Comparison of ENCODE assay signal across 9 mouse cellular contexts in genomic region chr7:63912234-63912810, GRCm38 (mm10). TPM values are rescaled to one million over a fixed set of nuclear protein-coding genes. Genes with fewer than 3 reads are reported as not detected.
DNase-seq lines count a peak whose midpoint lies in the region; ATAC-seq and TF ChIP-seq lines count a peak whose summit lies in the region.
"Had no signal": no experiment of that assay in that cellular context is flagged by ENCODE, and none has a peak within 500 bp of the region (broad histone marks: within the 10 kb centered on the region; RNA-seq: fewer than 3 reads in every experiment).

No protein-coding gene starts in this region.

- H3K9me3 ChIP-seq in embryonic facial prominence, embryonic 14.5 days (ENCODE audit: control insufficient read depth, low read length), result no peaks in the 10 kb centered on the region
- no peaks in the 10 kb centered on the region for H3K9me3 ChIP-seq in liver, embryonic 14.5 days (ENCODE audit: control insufficient read depth, low read length)

- H3K4me1 ChIP-seq in embryonic facial prominence, embryonic 14.5 days (ENCODE audit: control insufficient read depth, insufficient read depth, low read length), result peaks cover 22% of the 10 kb centered on the region
- peaks cover 8 to 46% of the 10 kb centered on the region in 2 experiments for H3K4me1 ChIP-seq in liver, embryonic 14.5 days (replicated peaks; ENCODE audit: control insufficient read depth in 2 of 2, insufficient read depth in 2 of 2, low read length in 1 of 2)

- H3K27ac ChIP-seq in embryonic facial prominence, embryonic 14.5 days (replicated peaks; ENCODE audit: low read depth, low read length), result peak overlapping the region; percentile 29; the same call in 1 of the 2 replicates
- H3K27ac ChIP-seq in liver, embryonic 14.5 days, result no peak overlapping the region; the same call in 1 of the 2 replicates

- peaks cover 93% of the 10 kb centered on the region for H3K79me2 ChIP-seq in myocyte (ENCODE audit: control insufficient read depth, insufficient read depth)

- no peaks in the 10 kb centered on the region for H3K27me3 ChIP-seq in embryonic facial prominence, embryonic 14.5 days (replicated peaks; ENCODE audit: control insufficient read depth, insufficient read depth, low read length)
- no peaks in the 10 kb centered on the region for H3K27me3 ChIP-seq in liver, embryonic 14.5 days (ENCODE audit: control insufficient read depth, insufficient read depth, low read length)
- no peaks in the 10 kb centered on the region for H3K27me3 ChIP-seq in myocyte (ENCODE audit: control insufficient read depth, insufficient read depth, insufficient read length)

- no peak for TF ChIP-seq CTCF in liver, embryonic 14.5 days (IDR thresholded peaks at IDR 0.05; ENCODE audit: low read depth)

- no peak for TF ChIP-seq EP300 in liver, embryonic 14.5 days (IDR thresholded peaks at IDR 0.05; ENCODE audit: low read depth)

- no peak overlapping the region for H3K4me3 ChIP-seq in embryonic facial prominence, embryonic 14.5 days (ENCODE audit: low read depth, low read length)
- no peak overlapping the region for H3K4me3 ChIP-seq in liver, embryonic 14.5 days (ENCODE audit: insufficient read depth in 1 of 2, low read depth in 2 of 2, low read length in 2 of 2)
- no peak overlapping the region for H3K4me3 ChIP-seq in myocyte

- intact Hi-C loops in heart, postnatal 10 days (cut with DNase I), result loop anchor here (1.0 kb wide), 1 partner anchor 17 kb away; no protein-coding TSS in a partner anchor

- WGBS in embryonic facial prominence, embryonic 14.5 days, result 40% methylated on average over 7 of the region's 7 CpGs
- 39% methylated on average over 7 of the region's 7 CpGs for WGBS in liver, embryonic 14.5 days (ENCODE audit: insufficient replicate concordance)

- TF ChIP-seq POLR2A in myocyte (IDR thresholded peaks at IDR 0.05; ENCODE audit: insufficient read length, low read depth), result no peak

- H3K9ac ChIP-seq in embryonic facial prominence, embryonic 14.5 days (ENCODE audit: low read depth, low read length), result no peak overlapping the region; the same call in 1 of the 2 replicates
- H3K9ac ChIP-seq in liver, embryonic 14.5 days (replicated peaks), result no peak overlapping the region

- H3K36me3 ChIP-seq in embryonic facial prominence, embryonic 14.5 days (ENCODE audit: control insufficient read depth, insufficient read depth, low read length), result no peaks in the 10 kb centered on the region
- no peaks in the 10 kb centered on the region for H3K36me3 ChIP-seq in liver, embryonic 14.5 days (replicated peaks; ENCODE audit: control insufficient read depth, insufficient read depth, low read depth)
- peaks cover 7% of the 10 kb centered on the region for H3K36me3 ChIP-seq in myocyte (ENCODE audit: control insufficient read depth, insufficient read depth)

- H3K4me2 ChIP-seq in embryonic facial prominence, embryonic 14.5 days (ENCODE audit: low read depth, low read length), result no peak overlapping the region
- 0 out of 2 replicates have a peak overlapping the region, but pooled peaks have one; percentile 1 for H3K4me2 ChIP-seq in liver, embryonic 14.5 days (ENCODE audit: low read depth)
- H3K4me2 ChIP-seq in myocyte (ENCODE audit: low read depth), result peak overlapping the region; percentile 57

- H3ac ChIP-seq in myocyte (ENCODE audit: control insufficient read depth, insufficient read length), result no peak overlapping the region

- peak; percentile 76 for DNase-seq in kidney, adult 18-20 months
- DNase-seq in kidney, postnatal 14 days, result no peak
- peak; percentile 45 for DNase-seq in embryonic facial prominence, embryonic 14.5 days (ENCODE audit: low spot score)
- peak; percentile 78 for DNase-seq in heart, postnatal 10 days
- DNase-seq in liver, embryonic 14.5 days (ENCODE audit: low read depth in 3 of 3, low spot score in 3 of 3), result no peak
- DNase-seq in right cerebral cortex, postnatal 25 days, result no peak
- no peak for DNase-seq in urinary bladder, adult 18-20 months (ENCODE audit: low spot score in 2 of 2)

- ATAC-seq in embryonic facial prominence, embryonic 14.5 days (ENCODE audit: low read depth), result peak; percentile 35
- no peak for ATAC-seq in liver, embryonic 14.5 days (ENCODE audit: insufficient read depth)

TF ChIP-seq in myocyte, 11 proteins besides CTCF, POLR2A, EP300 and RAD21:
- TF ChIP-seq POLR2AphosphoS2 (IDR thresholded peaks at IDR 0.05; ENCODE audit: insufficient read length, low read depth) (no peak), E2F4 (IDR thresholded peaks at IDR 0.05; ENCODE audit: insufficient read depth) (no peak), SRF (IDR thresholded peaks at IDR 0.05; ENCODE audit: control insufficient read depth, insufficient read length, low read depth) (no peak), TCF12 (IDR thresholded peaks at IDR 0.05; ENCODE audit: insufficient read depth, poor library complexity, severe bottlenecking) (no peak), MYOG (IDR thresholded peaks at IDR 0.05; ENCODE audit: control insufficient read depth in 1 of 3, insufficient read depth in 1 of 3, insufficient read length in 2 of 3, low read depth in 2 of 3) (peak in 1 of 3 experiments; percentile 22), USF1 (IDR thresholded peaks at IDR 0.05; ENCODE audit: low read depth) (no peak), MYOD1 (IDR thresholded peaks at IDR 0.05; ENCODE audit: control insufficient read depth in 1 of 3, insufficient read length in 2 of 3, low read depth in 2 of 3) (peak in 1 of 3 experiments; percentile 52), REST (IDR thresholded peaks at IDR 0.05; ENCODE audit: insufficient read depth, insufficient read length) (no peak), MAX (IDR thresholded peaks at IDR 0.05; ENCODE audit: low read depth) (no peak), TCF3 (IDR thresholded peaks at IDR 0.05; ENCODE audit: insufficient read length, low read depth) (no peak), CEBPB (IDR thresholded peaks at IDR 0.05; ENCODE audit: insufficient read depth, poor library complexity, severe bottlenecking) (no peak)

RNA-seq across cellular contexts. Expression of gene E030018B13Rik, which starts 4.3 kb away (rescaled TPM):
- polyA plus RNA-seq in embryonic facial prominence, embryonic 14.5 days (2014; fragmentation: Nextera tagmentation; extraction: Ambion mirVana), result not detected in 2 replicates
- total RNA-seq in heart, postnatal 10 days (2021), result not detected
- not detected in 2 replicates for polyA plus RNA-seq in liver, embryonic 14.5 days (2012; rRNA removed)
- polyA plus RNA-seq in liver, embryonic 14.5 days (2014; fragmentation: Nextera tagmentation; extraction: Ambion mirVana), result not detected in 2 replicates
- 0.17 TPM for polyA plus RNA-seq in myocyte (2012; fragmentation: generic; extraction: Trizol)
- total RNA-seq: heart, postnatal 36 days had no signal

RNA-seq across cellular contexts. Expression of gene Klf13, which starts 26.4 kb away (rescaled TPM):
- 27.6 and 30.1 TPM in 2 replicates for polyA plus RNA-seq in embryonic facial prominence, embryonic 14.5 days (2014; fragmentation: Nextera tagmentation; extraction: Ambion mirVana)
- 10 to 100 TPM; 63.9 to 96.0 TPM for total RNA-seq in heart, postnatal 10 days (2021)
- 3.2 and 3.4 TPM in 2 replicates for polyA plus RNA-seq in liver, embryonic 14.5 days (2012; rRNA removed)
- polyA plus RNA-seq in liver, embryonic 14.5 days (2014; fragmentation: Nextera tagmentation; extraction: Ambion mirVana), result 12.8 and 15.8 TPM in 2 replicates
- polyA plus RNA-seq in myocyte (2012; fragmentation: generic; extraction: Trizol), result 30.4 TPM

Comparison
In these comparisons a context has a peak if more than half of its experiments do, and no peak if none do; other contexts are left out.
1. DNase-seq: peak in kidney, adult 18-20 months (single experiment), embryonic facial prominence, embryonic 14.5 days (single experiment) and heart, postnatal 10 days (2 of 2); none in kidney, postnatal 14 days (single experiment), liver, embryonic 14.5 days (0 of 3), right cerebral cortex, postnatal 25 days (single experiment) and urinary bladder, adult 18-20 months (0 of 2).